Mouse (Mus musculus): ENCODE measurements around the gene Hscb. TPM values are rescaled to one million over a fixed set of nuclear protein-coding genes. Genes with fewer than 3 reads are reported as not detected.
"Not testable (repeated sequence)": the region's sequence is repeated elsewhere in the genome, so short reads cannot be mapped to it uniquely, and the experiment has no call there.

Gene Hscb
- polyA plus RNA-seq (2015; fragmentation: Nextera tagmentation; extraction: Ambion mirVana), result 11.0 and 16.5 TPM in 2 replicates

- no peaks in the 10 kb centered on the region for H3K27me3 ChIP-seq
These were observed at the start of gene Hscb, which contains the start of gene Chek2 for GRCm38 (mm10) chr5:110839678-110840365. Gene Hscb, minus strand, starts transcription at chr5:110839777. Gene Chek2, plus strand, starts transcription at chr5:110839979.

GRCm38 (mm10) chr5:110888596-110888995 is 49.0 kb upstream of the Hscb start:
- Histone ChIP-seq H3K9ac (no peak overlapping the region), H3K4me3 (no peak overlapping the region), H3K27me3 (no peaks in the 10 kb centered on the region), H3K27ac (replicated peaks) (no peak overlapping the region), H3K36me3 (peaks cover 36% of the 10 kb centered on the region), H3K9me3 (no peaks in the 10 kb centered on the region), H3K4me2 (no peak overlapping the region), H3K4me1 (replicated peaks) (no peaks in the 10 kb centered on the region)
- ATAC-seq (ENCODE audit: low read depth), result no peak
- WGBS, result 91% methylated on average over 4 of the region's 4 CpGs

More at GRCm38 (mm10) chr5:110839678-110840365, at the start of gene Hscb, which contains the start of gene Chek2:
- WGBS, result under 1% methylated on average over 41 of the region's 41 CpGs
- Histone ChIP-seq H3K27ac (replicated peaks) (peak within 1 kb of the TSS; percentile 79), H3K4me3 (peak within 1 kb of the TSS; percentile 60), H3K9me3 (no peaks in the 10 kb centered on the region), H3K36me3 (no peaks in the 10 kb centered on the region), H3K4me2 (peak within 1 kb of the TSS; percentile 74), H3K9ac (peak within 1 kb of the TSS; percentile 77), H3K4me1 (replicated peaks) (peaks cover 16% of the 10 kb centered on the region)
- ATAC-seq (ENCODE audit: low read depth), result peak; percentile 99

- H3K36me3 ChIP-seq, result peaks cover 3% of the 10 kb centered on the region; the same call in 1 of the 2 replicates
- H3K4me2 ChIP-seq, result peak within 1 kb of the TSS; percentile 87
- H3K27me3 ChIP-seq, result no peaks in the 10 kb centered on the region
- H3K9me3 ChIP-seq, result no peaks in the 10 kb centered on the region
- WGBS, result under 1% methylated on average over 92 of the region's 101 CpGs
- H3K9ac ChIP-seq, result peak within 1 kb of the TSS; percentile 92
- H3K4me3 ChIP-seq, result peak within 1 kb of the TSS; percentile 82
- peaks cover 19% of the 10 kb centered on the region for H3K4me1 ChIP-seq (replicated peaks)
- ATAC-seq (ENCODE audit: low read depth), result peak; percentile 92
- peak within 1 kb of the TSS; percentile 79 for H3K27ac ChIP-seq (replicated peaks)
These were observed 40.2 kb upstream of the Hscb start, which contains the start of gene Ttc28 for GRCm38 (mm10) chr5:110879584-110880374. Gene Ttc28, plus strand, starts transcription at chr5:110879803.

GRCm38 (mm10) chr5:110879042-110879441 is 39.5 kb upstream of the Hscb start:
- H3K9ac ChIP-seq, result peak overlapping the region; percentile 92
- H3K4me1 ChIP-seq (replicated peaks), result peaks cover 20% of the 10 kb centered on the region
- H3K27me3 ChIP-seq, result no peaks in the 10 kb centered on the region
- ATAC-seq (ENCODE audit: low read depth), result no peak
- no peaks in the 10 kb centered on the region for H3K9me3 ChIP-seq
- peak overlapping the region; percentile 87 for H3K4me2 ChIP-seq
- peak overlapping the region; percentile 79 for H3K27ac ChIP-seq (replicated peaks)
- H3K36me3 ChIP-seq, result peaks cover 3% of the 10 kb centered on the region; the same call in 1 of the 2 replicates
- 67% methylated on average over 7 of the region's 7 CpGs for WGBS
- peak overlapping the region; percentile 82 for H3K4me3 ChIP-seq

GRCm38 (mm10) chr5:110878526-110878925 is 38.9 kb upstream of the Hscb start:
- not testable (repeated sequence) for ATAC-seq (ENCODE audit: low read depth); H3K9me3 ChIP-seq; H3K9ac ChIP-seq; H3K4me3 ChIP-seq; H3K4me2 ChIP-seq; H3K27ac ChIP-seq (replicated peaks); H3K27me3 ChIP-seq; H3K36me3 ChIP-seq
- peaks cover 20% of the 10 kb centered on the region for H3K4me1 ChIP-seq (replicated peaks)
- WGBS, result 96% methylated on average over 1 of the region's 1 CpGs

GRCm38 (mm10) chr5:110877666-110878505 is 38.3 kb upstream of the Hscb start:
- no peak overlapping the region for H3K4me2 ChIP-seq
- H3K27ac ChIP-seq (replicated peaks), result no peak overlapping the region
- H3K27me3 ChIP-seq, result no peaks in the 10 kb centered on the region
- no peaks in the 10 kb centered on the region for H3K9me3 ChIP-seq
- peaks cover 26% of the 10 kb centered on the region for H3K4me1 ChIP-seq (replicated peaks)
- no peak overlapping the region for H3K9ac ChIP-seq
- no peaks in the 10 kb centered on the region for H3K36me3 ChIP-seq
- no peak for ATAC-seq (ENCODE audit: low read depth)
- WGBS, result 45% methylated on average over 5 of the region's 5 CpGs
- no peak overlapping the region for H3K4me3 ChIP-seq

GRCm38 (mm10) chr5:110875286-110875685 is 35.7 kb upstream of the Hscb start:
- no peak overlapping the region for H3K4me2 ChIP-seq
- peaks cover 28% of the 10 kb centered on the region for H3K4me1 ChIP-seq (replicated peaks)
- H3K9ac ChIP-seq, result no peak overlapping the region
- H3K36me3 ChIP-seq, result no peaks in the 10 kb centered on the region
- WGBS, result 89% methylated on average over 1 of the region's 1 CpGs
- H3K27ac ChIP-seq (replicated peaks), result no peak overlapping the region
- no peak overlapping the region for H3K4me3 ChIP-seq
- H3K9me3 ChIP-seq, result no peaks in the 10 kb centered on the region
- H3K27me3 ChIP-seq, result no peaks in the 10 kb centered on the region
- no peak for ATAC-seq (ENCODE audit: low read depth)

- no peak overlapping the region for H3K4me3 ChIP-seq
These were observed 35.1 kb upstream of the Hscb start for GRCm38 (mm10) chr5:110874711-110875110.

GRCm38 (mm10) chr5:110873160-110873559 is 33.6 kb upstream of the Hscb start:
- Histone ChIP-seq H3K4me2 (no peak overlapping the region), H3K4me3 (no peak overlapping the region), H3K9ac (no peak overlapping the region), H3K36me3 (no peaks in the 10 kb centered on the region), H3K4me1 (replicated peaks) (peaks cover 38% of the 10 kb centered on the region), H3K27me3 (no peaks in the 10 kb centered on the region), H3K9me3 (no peaks in the 10 kb centered on the region), H3K27ac (replicated peaks) (peak overlapping the region; percentile 59)
- WGBS, result 69% methylated on average over 6 of the region's 6 CpGs
- no peak for ATAC-seq (ENCODE audit: low read depth)

More at GRCm38 (mm10) chr5:110874711-110875110, 35.1 kb upstream of the Hscb start:
- Histone ChIP-seq H3K9ac (no peak overlapping the region), H3K4me1 (replicated peaks) (peaks cover 29% of the 10 kb centered on the region), H3K27me3 (no peaks in the 10 kb centered on the region), H3K4me2 (no peak overlapping the region), H3K27ac (replicated peaks) (no peak overlapping the region), H3K36me3 (no peaks in the 10 kb centered on the region), H3K9me3 (no peaks in the 10 kb centered on the region)
- ATAC-seq (ENCODE audit: low read depth), result no peak

GRCm38 (mm10) chr5:110869242-110869669 is 29.7 kb upstream of the Hscb start:
- no peak overlapping the region for H3K4me2 ChIP-seq
- ATAC-seq (ENCODE audit: low read depth), result no peak
- H3K9me3 ChIP-seq, result no peaks in the 10 kb centered on the region
- 52% methylated on average over 8 of the region's 8 CpGs for WGBS
- peak overlapping the region; percentile 61; the same call in 1 of the 2 replicates for H3K27ac ChIP-seq (replicated peaks)
- no peaks in the 10 kb centered on the region for H3K27me3 ChIP-seq
- H3K4me1 ChIP-seq (replicated peaks), result peaks cover 28% of the 10 kb centered on the region
- H3K36me3 ChIP-seq, result no peaks in the 10 kb centered on the region
- no peak overlapping the region for H3K9ac ChIP-seq
- no peak overlapping the region for H3K4me3 ChIP-seq

GRCm38 (mm10) chr5:110868460-110868859 is 28.9 kb upstream of the Hscb start:
- peak overlapping the region; percentile 61 for H3K27ac ChIP-seq (replicated peaks)
- no peak; the same call in 1 of the 2 replicates for ATAC-seq (ENCODE audit: low read depth)
- 69% methylated on average over 4 of the region's 4 CpGs for WGBS

More at GRCm38 (mm10) chr5:110868460-110868859, 28.9 kb upstream of the Hscb start:
- H3K4me2 ChIP-seq, result no peak overlapping the region
- no peaks in the 10 kb centered on the region for H3K36me3 ChIP-seq
- no peak overlapping the region for H3K4me3 ChIP-seq
- H3K9me3 ChIP-seq, result no peaks in the 10 kb centered on the region
- H3K4me1 ChIP-seq (replicated peaks), result peaks cover 28% of the 10 kb centered on the region
- no peaks in the 10 kb centered on the region for H3K27me3 ChIP-seq
- no peak overlapping the region for H3K9ac ChIP-seq

All from neural tube, embryonic 13.5 days (tissue).